Mouse (Mus musculus) cortical plate, adult 2 months (tissue): ENCODE measurements around the gene Gm13283. TPM values are rescaled to one million over a fixed set of nuclear protein-coding genes. Genes with fewer than 3 reads are reported as not detected.

Source experiments
- polyA plus RNA-seq: library from polyadenylated mRNA; depleted of rRNA; stranded (reverse); fragments of >200 nt; gene quantifications from 2 replicates; pipeline ENCODE4 v1.2.3, GENCODE M21; 2012; rRNA removed

Gm13283 gene
- polyA plus RNA-seq, 1 experiment = not detected

Other genes with a start within 250 kb of the Gm13283 start
- gene Ifnb1, start 237.3 kb upstream of the Gm13283 start, polyA plus RNA-seq = not detected in 2 replicates
- gene Ifna15, start 201.9 kb upstream of the Gm13283 start, polyA plus RNA-seq = not detected in 2 replicates
- gene Ifna14, start 188.3 kb upstream of the Gm13283 start, polyA plus RNA-seq = not detected in 2 replicates
- gene Ifna9, start 167.7 kb upstream of the Gm13283 start, polyA plus RNA-seq = not detected in 2 replicates
- not detected in 2 replicates for gene Ifna12, start 156.7 kb upstream of the Gm13283 start, polyA plus RNA-seq
- gene C87499, start 125.7 kb upstream of the Gm13283 start, polyA plus RNA-seq = not detected in 2 replicates
- not detected in 2 replicates for gene Ifna13, start 115.7 kb upstream of the Gm13283 start, polyA plus RNA-seq
- not detected in 2 replicates for gene Ifna16, start 83.2 kb upstream of the Gm13283 start, polyA plus RNA-seq
- gene Ifna2, start 76.2 kb upstream of the Gm13283 start, polyA plus RNA-seq = not detected in 2 replicates
- gene Ifnab, start 68.8 kb upstream of the Gm13283 start, polyA plus RNA-seq = not detected in 2 replicates
- gene Gm26566, start 38.3 kb upstream of the Gm13283 start, polyA plus RNA-seq = 0.61 and 1.2 TPM in 2 replicates
- gene Klhl9, start 37.7 kb upstream of the Gm13283 start, polyA plus RNA-seq = 38.5 and 40.5 TPM in 2 replicates
- gene Gm13271, start 5.3 kb upstream of the Gm13283 start, polyA plus RNA-seq = not detected in 2 replicates
- not detected in 2 replicates for gene Gm13290, start 13.7 kb downstream of the Gm13283 start, polyA plus RNA-seq
- not detected in 2 replicates for gene Gm13289, start 16.8 kb downstream of the Gm13283 start, polyA plus RNA-seq
- gene Gm13272, start 19.7 kb downstream of the Gm13283 start, polyA plus RNA-seq = not detected in 2 replicates
- gene Ifnz, start 22.0 kb downstream of the Gm13283 start, polyA plus RNA-seq = not detected in 2 replicates
- gene Gm13276, start 25.6 kb downstream of the Gm13283 start, polyA plus RNA-seq = not detected in 2 replicates
- gene Gm13277, start 28.5 kb downstream of the Gm13283 start, polyA plus RNA-seq = not detected in 2 replicates
- gene Gm13278, start 31.4 kb downstream of the Gm13283 start, polyA plus RNA-seq = not detected in 2 replicates
- not detected in 2 replicates for gene Gm13275, start 34.4 kb downstream of the Gm13283 start, polyA plus RNA-seq
- gene Gm13279, start 37.3 kb downstream of the Gm13283 start, polyA plus RNA-seq = not detected in 2 replicates
- gene Gm13285, start 39.5 kb downstream of the Gm13283 start, polyA plus RNA-seq = not detected in 2 replicates
- gene Gm13287, start 43.1 kb downstream of the Gm13283 start, polyA plus RNA-seq = not detected in 2 replicates
- gene Gm13288, start 45.4 kb downstream of the Gm13283 start, polyA plus RNA-seq = not detected in 2 replicates
- not detected in 2 replicates for gene Ifna7, start 56.1 kb downstream of the Gm13283 start, polyA plus RNA-seq
- not detected in 2 replicates for gene Ifna11, start 59.8 kb downstream of the Gm13283 start, polyA plus RNA-seq
- gene Ifna6, start 67.3 kb downstream of the Gm13283 start, polyA plus RNA-seq = not detected in 2 replicates
- not detected in 2 replicates for gene Ifna5, start 75.4 kb downstream of the Gm13283 start, polyA plus RNA-seq
- not detected in 2 replicates for gene Ifna4, start 81.7 kb downstream of the Gm13283 start, polyA plus RNA-seq
- gene Ifna1, start 90.0 kb downstream of the Gm13283 start, polyA plus RNA-seq = not detected in 2 replicates
- gene Ifne, start 120.1 kb downstream of the Gm13283 start, polyA plus RNA-seq = not detected in 2 replicates